10 mouse cellular contexts compared by ENCODE assay signal in genomic region chr6:72326274-72326673, GRCm38 (mm10). TPM values are rescaled to one million over a fixed set of nuclear protein-coding genes. Genes with fewer than 3 reads are reported as not detected.
DNase-seq lines count a peak whose midpoint lies in the region; ATAC-seq and TF ChIP-seq lines count a peak whose summit lies in the region.
"Had no signal": no experiment of that assay in that cellular context is flagged by ENCODE, and none has a peak within 500 bp of the region (broad histone marks: within the 10 kb centered on the region; RNA-seq: fewer than 3 reads in every experiment).

No protein-coding gene starts in this region.

- peak; percentile 19 for DNase-seq in embryo, embryonic 10 days (ENCODE audit: low spot score)
- DNase-seq in embryo, embryonic 9.5 days (ENCODE audit: extremely low spot score) = no peak
- DNase-seq in midbrain, postnatal 0 days (ENCODE audit: low spot score) = peak; percentile 20
- peak; percentile 28 for DNase-seq in embryonic facial prominence, embryonic 14.5 days (ENCODE audit: low spot score)
- DNase-seq in liver, embryonic 13.5 days = no peak
- DNase-seq in right cerebral cortex, postnatal 4 days = peak; percentile 23

- no peaks in the 10 kb centered on the region for H3K4me1 ChIP-seq in midbrain, postnatal 0 days (ENCODE audit: insufficient read depth, low read length)
- no peaks in the 10 kb centered on the region for H3K4me1 ChIP-seq in midbrain, embryonic 15.5 days
- no peaks in the 10 kb centered on the region for H3K4me1 ChIP-seq in embryonic facial prominence, embryonic 14.5 days (ENCODE audit: control insufficient read depth, insufficient read depth, low read length)
- peaks cover 34% of the 10 kb centered on the region for H3K4me1 ChIP-seq in liver, embryonic 13.5 days (replicated peaks)
- no peaks in the 10 kb centered on the region for H3K4me1 ChIP-seq in forebrain, embryonic 15.5 days
- H3K4me1 ChIP-seq: limb, embryonic 13.5 days had no signal

- TF ChIP-seq CTCF in midbrain, postnatal 0 days (IDR thresholded peaks at IDR 0.05) = peak; percentile 58

- H3K36me3 ChIP-seq in midbrain, postnatal 0 days (ENCODE audit: insufficient read depth, low read length) = peaks cover 65% of the 10 kb centered on the region
- peaks cover 65% of the 10 kb centered on the region for H3K36me3 ChIP-seq in midbrain, embryonic 15.5 days (replicated peaks)
- peaks cover 94% of the 10 kb centered on the region for H3K36me3 ChIP-seq in embryonic facial prominence, embryonic 14.5 days (ENCODE audit: control insufficient read depth, insufficient read depth, low read length)
- H3K36me3 ChIP-seq in liver, embryonic 13.5 days = peaks cover 98% of the 10 kb centered on the region
- peaks cover 87% of the 10 kb centered on the region for H3K36me3 ChIP-seq in forebrain, embryonic 15.5 days

- H3K27ac ChIP-seq in midbrain, postnatal 0 days (ENCODE audit: low read depth, low read length) = no peak overlapping the region
- H3K27ac ChIP-seq in midbrain, embryonic 15.5 days = no peak overlapping the region
- no peak overlapping the region for H3K27ac ChIP-seq in embryonic facial prominence, embryonic 14.5 days (replicated peaks; ENCODE audit: low read depth, low read length)
- peak overlapping the region; percentile 13; the same call in 1 of the 2 replicates for H3K27ac ChIP-seq in liver, embryonic 13.5 days
- no peak overlapping the region for H3K27ac ChIP-seq in forebrain, embryonic 15.5 days (replicated peaks)
- H3K27ac ChIP-seq: limb, embryonic 13.5 days had no signal

- 80% methylated on average over 6 of the region's 6 CpGs for WGBS in midbrain, postnatal 0 days
- 81% methylated on average over 6 of the region's 6 CpGs for WGBS in midbrain, embryonic 15.5 days
- WGBS in embryonic facial prominence, embryonic 14.5 days = 65% methylated on average over 6 of the region's 6 CpGs
- WGBS in liver, embryonic 13.5 days (ENCODE audit: insufficient replicate concordance) = 75% methylated on average over 6 of the region's 6 CpGs
- 76% methylated on average over 6 of the region's 6 CpGs for WGBS in forebrain, embryonic 15.5 days

- no peak overlapping the region for H3K4me3 ChIP-seq in midbrain, postnatal 0 days (ENCODE audit: low read depth, low read length)
- H3K4me3 ChIP-seq in midbrain, embryonic 15.5 days = no peak overlapping the region
- no peak overlapping the region for H3K4me3 ChIP-seq in embryonic facial prominence, embryonic 14.5 days (ENCODE audit: low read depth, low read length)
- no peak overlapping the region for H3K4me3 ChIP-seq in liver, embryonic 13.5 days (replicated peaks)
- H3K4me3 ChIP-seq in forebrain, embryonic 15.5 days = no peak overlapping the region
- H3K4me3 ChIP-seq: limb, embryonic 13.5 days had no signal

- no peaks in the 10 kb centered on the region for H3K27me3 ChIP-seq in midbrain, postnatal 0 days (ENCODE audit: insufficient read depth, low read length)
- no peaks in the 10 kb centered on the region for H3K27me3 ChIP-seq in midbrain, embryonic 15.5 days (replicated peaks)
- no peaks in the 10 kb centered on the region for H3K27me3 ChIP-seq in embryonic facial prominence, embryonic 14.5 days (replicated peaks; ENCODE audit: control insufficient read depth, insufficient read depth, low read length)
- H3K27me3 ChIP-seq in liver, embryonic 13.5 days = no peaks in the 10 kb centered on the region
- H3K27me3 ChIP-seq in forebrain, embryonic 15.5 days = no peaks in the 10 kb centered on the region
- H3K27me3 ChIP-seq: limb, embryonic 13.5 days had no signal

- H3K9ac ChIP-seq in midbrain, postnatal 0 days (replicated peaks; ENCODE audit: low read length, poor library complexity, severe bottlenecking) = no peak overlapping the region
- no peak overlapping the region for H3K9ac ChIP-seq in midbrain, embryonic 15.5 days
- H3K9ac ChIP-seq in embryonic facial prominence, embryonic 14.5 days (ENCODE audit: low read depth, low read length) = no peak overlapping the region
- H3K9ac ChIP-seq in liver, embryonic 13.5 days = no peak overlapping the region
- no peak overlapping the region for H3K9ac ChIP-seq in forebrain, embryonic 15.5 days (replicated peaks)
- H3K9ac ChIP-seq: limb, embryonic 13.5 days had no signal

- no peaks in the 10 kb centered on the region for H3K9me3 ChIP-seq in midbrain, postnatal 0 days (ENCODE audit: low read length)
- H3K9me3 ChIP-seq in midbrain, embryonic 15.5 days = no peaks in the 10 kb centered on the region
- H3K9me3 ChIP-seq in embryonic facial prominence, embryonic 14.5 days (ENCODE audit: control insufficient read depth, low read length) = no peaks in the 10 kb centered on the region
- H3K9me3 ChIP-seq in liver, embryonic 13.5 days (replicated peaks) = no peaks in the 10 kb centered on the region
- H3K9me3 ChIP-seq in forebrain, embryonic 15.5 days = no peaks in the 10 kb centered on the region
- H3K9me3 ChIP-seq: limb, embryonic 13.5 days had no signal

- ATAC-seq in midbrain, postnatal 0 days (ENCODE audit: low FRiP score) = no peak
- ATAC-seq in midbrain, embryonic 15.5 days (replicated peaks) = no peak
- no peak for ATAC-seq in embryonic facial prominence, embryonic 14.5 days (ENCODE audit: low read depth)
- no peak for ATAC-seq in liver, embryonic 13.5 days (ENCODE audit: low read depth)
- no peak for ATAC-seq in forebrain, embryonic 15.5 days (replicated peaks)

- H3K4me2 ChIP-seq in midbrain, postnatal 0 days (ENCODE audit: low read depth, low read length, poor library complexity, severe bottlenecking) = no peak overlapping the region
- no peak overlapping the region for H3K4me2 ChIP-seq in midbrain, embryonic 15.5 days
- no peak overlapping the region for H3K4me2 ChIP-seq in embryonic facial prominence, embryonic 14.5 days (ENCODE audit: low read depth, low read length)
- H3K4me2 ChIP-seq in liver, embryonic 13.5 days = no peak overlapping the region
- no peak overlapping the region for H3K4me2 ChIP-seq in forebrain, embryonic 15.5 days (replicated peaks)
- H3K4me2 ChIP-seq: limb, embryonic 13.5 days had no signal

RNA-seq across cellular contexts. Expression of gene Usp39, which starts 18.7 kb away (rescaled TPM):
- total RNA-seq in midbrain, postnatal 0 days (2014; rRNA removed) = 43.7 and 45.3 TPM in 2 replicates
- polyA plus RNA-seq in midbrain, postnatal 0 days (2015; fragmentation: Nextera tagmentation; extraction: Ambion mirVana) = 34.5 and 35.5 TPM in 2 replicates
- 41.0 and 41.2 TPM in 2 replicates for polyA plus RNA-seq in midbrain, embryonic 15.5 days (2015; fragmentation: Nextera tagmentation; extraction: Ambion mirVana)
- polyA plus RNA-seq in embryonic facial prominence, embryonic 14.5 days (2014; fragmentation: Nextera tagmentation; extraction: Ambion mirVana) = 46.6 and 50.7 TPM in 2 replicates
- 52.6 and 60.6 TPM in 2 replicates for polyA plus RNA-seq in liver, embryonic 13.5 days (2015; fragmentation: Nextera tagmentation; extraction: Ambion mirVana)
- 52.9 and 53.4 TPM in 2 replicates for polyA plus RNA-seq in forebrain, embryonic 15.5 days (2015; fragmentation: Nextera tagmentation; extraction: Ambion mirVana)

RNA-seq across cellular contexts. Expression of gene 0610030E20Rik, which starts 20.8 kb away (rescaled TPM):
- total RNA-seq in midbrain, postnatal 0 days (2014; rRNA removed) = 9.5 and 10.0 TPM in 2 replicates
- 13.3 and 14.7 TPM in 2 replicates for polyA plus RNA-seq in midbrain, postnatal 0 days (2015; fragmentation: Nextera tagmentation; extraction: Ambion mirVana)
- 18.7 and 19.4 TPM in 2 replicates for polyA plus RNA-seq in midbrain, embryonic 15.5 days (2015; fragmentation: Nextera tagmentation; extraction: Ambion mirVana)
- polyA plus RNA-seq in embryonic facial prominence, embryonic 14.5 days (2014; fragmentation: Nextera tagmentation; extraction: Ambion mirVana) = 19.6 and 25.0 TPM in 2 replicates
- 14.5 and 17.7 TPM in 2 replicates for polyA plus RNA-seq in liver, embryonic 13.5 days (2015; fragmentation: Nextera tagmentation; extraction: Ambion mirVana)
- polyA plus RNA-seq in forebrain, embryonic 15.5 days (2015; fragmentation: Nextera tagmentation; extraction: Ambion mirVana) = 22.5 and 22.7 TPM in 2 replicates

RNA-seq across cellular contexts. Expression of gene Sftpb, which starts 21.9 kb away (rescaled TPM):
- total RNA-seq in midbrain, postnatal 0 days (2014; rRNA removed) = 1.9 and 3.0 TPM in 2 replicates
- polyA plus RNA-seq in midbrain, postnatal 0 days (2015; fragmentation: Nextera tagmentation; extraction: Ambion mirVana) = 0.19 and 0.20 TPM in 2 replicates
- 0.23 and 0.51 TPM in 2 replicates for polyA plus RNA-seq in midbrain, embryonic 15.5 days (2015; fragmentation: Nextera tagmentation; extraction: Ambion mirVana)
- not detected in 2 replicates for polyA plus RNA-seq in embryonic facial prominence, embryonic 14.5 days (2014; fragmentation: Nextera tagmentation; extraction: Ambion mirVana)
- polyA plus RNA-seq in liver, embryonic 13.5 days (2015; fragmentation: Nextera tagmentation; extraction: Ambion mirVana) = not detected in 2 replicates
- 0.15 TPM in 1 of 2 replicates, not detected in the other for polyA plus RNA-seq in forebrain, embryonic 15.5 days (2015; fragmentation: Nextera tagmentation; extraction: Ambion mirVana)
- total RNA-seq: ES-E14 had no signal
- polyA plus RNA-seq: limb, embryonic 13.5 days had no signal

RNA-seq across cellular contexts. Expression of gene Tmem150a, which starts 29.0 kb away (rescaled TPM):
- total RNA-seq in midbrain, postnatal 0 days (2014; rRNA removed) = 23.1 and 28.5 TPM in 2 replicates
- 12.9 and 14.9 TPM in 2 replicates for polyA plus RNA-seq in midbrain, postnatal 0 days (2015; fragmentation: Nextera tagmentation; extraction: Ambion mirVana)
- polyA plus RNA-seq in midbrain, embryonic 15.5 days (2015; fragmentation: Nextera tagmentation; extraction: Ambion mirVana) = 18.5 and 19.9 TPM in 2 replicates
- polyA plus RNA-seq in embryonic facial prominence, embryonic 14.5 days (2014; fragmentation: Nextera tagmentation; extraction: Ambion mirVana) = 16.3 and 17.6 TPM in 2 replicates
- polyA plus RNA-seq in liver, embryonic 13.5 days (2015; fragmentation: Nextera tagmentation; extraction: Ambion mirVana) = 32.5 and 37.9 TPM in 2 replicates
- 15.2 and 15.6 TPM in 2 replicates for polyA plus RNA-seq in forebrain, embryonic 15.5 days (2015; fragmentation: Nextera tagmentation; extraction: Ambion mirVana)

RNA-seq across cellular contexts. Expression of gene Rnf181, which starts 40.5 kb away (rescaled TPM):
- total RNA-seq in midbrain, postnatal 0 days (2014; rRNA removed) = 64.5 and 87.3 TPM in 2 replicates
- polyA plus RNA-seq in midbrain, postnatal 0 days (2015; fragmentation: Nextera tagmentation; extraction: Ambion mirVana) = 120 and 131 TPM in 2 replicates
- polyA plus RNA-seq in midbrain, embryonic 15.5 days (2015; fragmentation: Nextera tagmentation; extraction: Ambion mirVana) = 137 and 141 TPM in 2 replicates
- 79.9 and 81.1 TPM in 2 replicates for polyA plus RNA-seq in embryonic facial prominence, embryonic 14.5 days (2014; fragmentation: Nextera tagmentation; extraction: Ambion mirVana)
- polyA plus RNA-seq in liver, embryonic 13.5 days (2015; fragmentation: Nextera tagmentation; extraction: Ambion mirVana) = 76.9 and 82.6 TPM in 2 replicates
- polyA plus RNA-seq in forebrain, embryonic 15.5 days (2015; fragmentation: Nextera tagmentation; extraction: Ambion mirVana) = 126 and 130 TPM in 2 replicates

Comparison
In these comparisons a context has a peak if more than half of its experiments do, and no peak if none do; other contexts are left out.
1. DNase-seq: peak in embryo, embryonic 10 days (single experiment), midbrain, postnatal 0 days (single experiment), embryonic facial prominence, embryonic 14.5 days (single experiment) and right cerebral cortex, postnatal 4 days (single experiment); none in embryo, embryonic 9.5 days (single experiment) and liver, embryonic 13.5 days (single experiment).